Mouse (Mus musculus) forebrain, embryonic 11.5 days (tissue): ENCODE results near the gene Cdkn1a. TPM values are rescaled to one million over a fixed set of nuclear protein-coding genes. Genes with fewer than 3 reads are reported as not detected.

Experiments used
- ATAC-seq: fragments of 200-750 bp; cut with Nextera tagmentation; replicated peaks from 2 replicates; pipeline ENCODE4 v1.8.0; 2017; ENCODE audit warnings: moderate TSS enrichment; ENCODE audit not compliant: low FRiP score
- DNase-seq: peaks from one replicate; pipeline ENCODE4 v3.0.0-alpha.2; 2017; ENCODE audit warnings: low spot score
- H3K27ac ChIP-seq: fragments of 300-500 bp; sonication (generic); 2 replicates; pipeline ENCODE4 v1.5.1; 2014; ENCODE audit warnings: low read depth, low read length
- H3K27me3 ChIP-seq: fragments of 300-500 bp; sonication (generic); 2 replicates; pipeline ENCODE4 v1.6.1; 2014; ENCODE audit warnings: mild to moderate bottlenecking, low read length, mixed read lengths; ENCODE audit not compliant: control insufficient read depth, insufficient read depth
- H3K36me3 ChIP-seq: fragments of 300-500 bp; sonication (generic); 2 replicates; pipeline ENCODE4 v1.6.1; 2014; ENCODE audit warnings: mild to moderate bottlenecking, low read length, moderate library complexity, mixed read lengths; ENCODE audit not compliant: control insufficient read depth, insufficient read depth
- H3K4me1 ChIP-seq: fragments of 300-500 bp; sonication (generic); replicated peaks from 2 replicates; pipeline ENCODE4 v1.6.1; 2014; ENCODE audit warnings: low read length, mixed read lengths; ENCODE audit not compliant: control insufficient read depth, insufficient read depth
- H3K4me2 ChIP-seq: fragments of 300-500 bp; sonication (generic); 2 replicates; pipeline ENCODE4 v1.6.1; 2014; ENCODE audit warnings: low read depth, mild to moderate bottlenecking, low read length, moderate library complexity, mixed read lengths; ENCODE audit not compliant: severe bottlenecking
- H3K4me3 ChIP-seq: fragments of 300-500 bp; sonication (generic); 2 replicates; pipeline ENCODE4 v1.5.1; 2014; ENCODE audit warnings: low read depth, low read length
- H3K9ac ChIP-seq: fragments of 300-500 bp; sonication (generic); 2 replicates; pipeline ENCODE4 v1.6.1; 2014; ENCODE audit warnings: low read length
- H3K9me3 ChIP-seq: fragments of 300-500 bp; sonication (generic); 2 replicates; pipeline ENCODE4 v1.6.1; 2016; ENCODE audit warnings: low read length, mixed read lengths; ENCODE audit not compliant: control insufficient read depth
- WGBS: fragments of 180-500 bp; shearing (Covaris S2); extraction: QIAGEN DNeasy Blood & Tissue Kit; methylation state at CpG from one replicate; pipeline ENCODE4 v1.1.7; 2014; 5-methylcytosine and 5-hydroxymethylcytosine counted together
- polyA plus RNA-seq: library from polyadenylated mRNA; unstranded; fragments of >200 nt; fragmentation: Nextera tagmentation; extraction: Ambion mirVana; gene quantifications from 2 replicates; pipeline ENCODE4 v1.2.1, GENCODE M21; 2014

The Cdkn1a gene
- polyA plus RNA-seq, 1 experiment from 2014 or later, result 27.3 TPM

DNA sequence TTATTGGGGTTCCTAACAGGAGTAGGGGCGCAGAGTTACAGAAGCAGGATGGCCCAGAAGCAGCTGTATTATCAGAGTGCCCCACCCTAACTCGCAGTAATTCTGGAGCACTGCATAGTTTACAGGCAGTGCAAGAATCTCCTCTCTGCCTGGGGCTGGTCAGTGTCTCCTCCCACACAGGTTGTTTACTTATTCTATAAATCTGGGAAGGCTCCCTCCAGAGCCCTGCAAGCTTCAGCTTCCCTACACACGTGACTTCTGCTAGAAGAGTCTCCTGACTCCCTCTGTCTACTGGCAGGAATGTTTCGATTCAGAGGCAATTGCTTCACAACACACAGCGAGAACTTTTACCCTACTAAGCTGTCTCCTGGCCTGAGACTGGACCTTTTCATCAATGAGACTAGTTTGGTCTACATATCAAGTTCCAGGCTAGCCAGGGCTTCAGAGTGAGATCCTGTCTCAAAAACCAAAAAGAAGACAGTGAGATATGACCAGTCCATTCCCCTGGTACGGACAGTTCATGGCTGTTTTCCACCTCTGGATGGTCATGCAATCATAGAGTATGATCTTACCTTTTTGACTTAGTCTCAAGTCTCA, 32.9 kb downstream of the Cdkn1a start:
- Histone ChIP-seq H3K9ac (no peak overlapping the region), H3K9me3 (no peaks in the 10 kb centered on the region), H3K36me3 (no peaks in the 10 kb centered on the region), H3K4me1 (no peaks in the 10 kb centered on the region), H3K4me2 (no peak overlapping the region), H3K27me3 (no peaks in the 10 kb centered on the region), H3K27ac (no peak overlapping the region), H3K4me3 (no peak overlapping the region)
- ATAC-seq (no peak), DNase-seq (no peak)
- 82% methylated on average over 6 of the region's 6 CpGs for WGBS

DNA sequence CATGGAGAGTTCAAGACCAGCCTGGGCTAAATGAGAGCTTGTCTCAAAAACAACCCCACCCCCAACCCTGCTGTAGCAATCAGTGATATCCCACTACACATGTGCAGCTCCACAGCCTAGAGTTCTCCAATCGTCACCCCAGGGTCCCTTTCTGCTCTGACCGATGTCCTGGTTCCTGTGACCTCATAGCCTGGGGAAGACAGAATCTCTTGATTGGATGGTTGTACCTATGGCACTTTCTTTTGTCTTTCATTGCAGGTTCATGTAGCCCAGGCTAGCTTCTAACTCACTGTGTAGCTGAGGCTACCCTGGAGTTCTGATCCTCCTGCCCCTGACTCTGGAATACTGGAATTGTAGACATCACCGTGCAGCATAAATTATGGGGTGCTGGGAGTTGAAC, 35.8 kb downstream of the Cdkn1a start:
- Histone ChIP-seq H3K27ac (no peak overlapping the region), H3K4me3 (no peak overlapping the region), H3K36me3 (no peaks in the 10 kb centered on the region), H3K9me3 (no peaks in the 10 kb centered on the region), H3K4me1 (no peaks in the 10 kb centered on the region), H3K4me2 (no peak overlapping the region), H3K27me3 (no peaks in the 10 kb centered on the region), H3K9ac (no peak overlapping the region)
- WGBS, result 84% methylated on average over 3 of the region's 3 CpGs
- no peak for DNase-seq
- no peak for ATAC-seq

DNA sequence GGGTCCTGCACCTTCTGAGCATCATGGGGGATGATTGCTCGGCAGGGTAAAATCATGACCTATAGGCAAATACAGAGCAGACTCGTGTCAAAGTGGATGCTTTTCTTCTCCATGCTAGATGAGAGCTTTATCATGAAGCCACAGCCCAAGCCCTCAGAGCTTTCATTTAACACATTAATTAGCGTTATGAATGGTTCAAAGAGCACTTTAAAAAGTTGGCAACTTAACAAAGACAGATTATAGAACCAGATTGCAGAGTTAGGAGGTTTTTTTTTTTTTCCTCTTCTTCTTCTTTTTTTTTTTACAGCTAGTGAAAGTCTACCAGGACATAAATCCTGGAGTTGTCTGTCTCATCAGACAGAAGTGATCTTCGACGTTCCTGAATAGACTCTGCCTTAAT, 38.6 kb downstream of the Cdkn1a start:
- Histone ChIP-seq H3K9me3 (no peaks in the 10 kb centered on the region), H3K27ac (no peak overlapping the region), H3K4me2 (no peak overlapping the region), H3K4me3 (no peak overlapping the region), H3K9ac (no peak overlapping the region), H3K4me1 (no peaks in the 10 kb centered on the region), H3K27me3 (no peaks in the 10 kb centered on the region), H3K36me3 (no peaks in the 10 kb centered on the region)
- ATAC-seq, result no peak
- no peak for DNase-seq
- 41% methylated on average over 5 of the region's 5 CpGs for WGBS

DNA sequence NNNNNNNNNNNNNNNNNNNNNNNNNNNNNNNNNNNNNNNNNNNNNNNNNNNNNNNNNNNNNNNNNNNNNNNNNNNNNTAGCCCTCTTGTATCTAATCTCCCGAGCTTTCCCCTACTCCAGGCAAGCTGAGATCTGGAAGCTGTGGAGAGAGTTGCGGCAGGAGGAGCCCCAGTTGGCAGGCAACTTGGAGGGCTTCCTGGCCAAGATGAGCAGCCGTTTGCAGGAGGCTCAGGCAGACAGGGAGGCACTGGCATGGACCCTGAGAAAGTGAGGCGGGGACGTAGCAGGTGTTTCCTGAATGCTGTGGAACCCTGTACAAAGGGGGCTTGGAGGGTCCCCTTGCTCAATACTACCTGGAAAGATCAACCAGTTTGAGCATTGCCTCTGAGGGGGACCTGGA, 44.3 kb downstream of the Cdkn1a start:
- Histone ChIP-seq H3K27ac (no peak overlapping the region), H3K4me2 (no peak overlapping the region), H3K9me3 (no peaks in the 10 kb centered on the region), H3K4me1 (no peaks in the 10 kb centered on the region), H3K4me3 (no peak overlapping the region), H3K27me3 (no peaks in the 10 kb centered on the region), H3K36me3 (no peaks in the 10 kb centered on the region), H3K9ac (no peak overlapping the region)
- ATAC-seq (no peak), DNase-seq (no peak)
- WGBS, result 79% methylated on average over 5 of the region's 5 CpGs

DNA sequence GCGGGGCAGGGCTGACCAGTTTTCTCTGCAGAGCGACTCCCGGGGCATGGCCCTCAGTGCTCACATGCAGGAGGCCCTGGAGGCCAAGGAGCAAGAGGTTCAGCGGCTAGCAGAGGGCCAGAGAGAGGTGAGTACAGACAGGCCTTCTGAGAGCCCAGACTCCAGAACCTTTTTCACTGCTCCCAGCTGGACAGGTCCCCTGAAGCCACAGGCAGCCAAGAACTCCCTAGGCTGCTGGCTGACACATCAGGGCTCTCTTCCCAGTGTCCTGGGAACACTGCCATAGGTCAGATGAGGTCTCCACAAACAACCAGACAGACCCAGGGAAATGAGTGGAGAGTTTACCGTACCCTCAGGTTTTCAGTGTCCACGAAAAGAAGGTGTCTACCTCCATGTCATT, 45.5 kb downstream of the Cdkn1a start:
- Histone ChIP-seq H3K27ac (no peak overlapping the region), H3K9ac (no peak overlapping the region), H3K36me3 (no peaks in the 10 kb centered on the region), H3K4me1 (no peaks in the 10 kb centered on the region), H3K27me3 (no peaks in the 10 kb centered on the region), H3K4me3 (no peak overlapping the region), H3K4me2 (no peak overlapping the region), H3K9me3 (no peaks in the 10 kb centered on the region)
- 60% methylated on average over 6 of the region's 6 CpGs for WGBS
- DNase-seq (no peak), ATAC-seq (no peak)

DNA sequence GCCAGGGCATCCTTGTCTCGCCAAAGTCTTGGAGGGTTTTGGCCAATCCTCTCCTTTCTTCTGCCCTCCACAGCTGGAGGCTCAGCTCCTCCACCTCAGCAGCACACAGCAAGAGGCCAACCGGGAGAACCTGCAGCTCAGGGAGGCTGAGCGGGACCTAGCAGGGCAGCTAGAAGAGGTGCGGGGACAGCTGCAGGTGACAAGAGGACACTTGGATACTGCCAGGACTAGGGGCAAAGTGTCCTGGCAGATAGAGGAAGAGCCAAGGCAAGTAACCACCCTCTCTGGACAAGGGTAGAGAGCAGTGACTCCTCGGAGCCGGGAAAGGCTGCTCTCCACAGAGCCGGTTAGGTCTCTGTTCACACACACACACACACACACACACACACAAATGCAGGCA, 47.1 kb downstream of the Cdkn1a start:
- H3K9me3 ChIP-seq, result no peaks in the 10 kb centered on the region
- H3K36me3 ChIP-seq, result no peaks in the 10 kb centered on the region
- H3K4me2 ChIP-seq, result no peak overlapping the region
- WGBS, result 74% methylated on average over 7 of the region's 7 CpGs
- DNase-seq, result no peak
- no peak overlapping the region for H3K27ac ChIP-seq
- no peak for ATAC-seq
- no peaks in the 10 kb centered on the region for H3K27me3 ChIP-seq
- no peak overlapping the region for H3K4me3 ChIP-seq
- H3K9ac ChIP-seq, result no peak overlapping the region
- no peaks in the 10 kb centered on the region for H3K4me1 ChIP-seq

DNA sequence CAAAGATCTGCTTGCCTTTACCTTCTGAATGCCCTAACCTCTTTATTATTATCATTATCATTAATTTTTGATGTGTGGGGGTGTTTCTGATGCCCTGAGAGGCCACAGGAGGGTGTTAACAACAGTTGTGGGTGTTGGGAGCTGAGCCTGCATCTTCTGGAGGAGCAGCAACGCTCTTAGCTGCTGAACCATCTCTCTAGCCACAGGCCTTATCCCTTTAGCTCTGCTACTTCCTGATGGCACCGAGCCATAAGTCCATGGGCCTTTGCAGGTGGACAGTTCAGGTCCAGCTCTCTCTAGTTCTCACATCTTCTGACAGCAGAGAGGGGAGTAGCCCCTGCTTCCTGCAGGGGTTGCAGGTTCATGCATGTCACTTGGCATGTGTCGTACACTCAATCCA, 50.8 kb downstream of the Cdkn1a start:
- Histone ChIP-seq H3K4me3 (no peak overlapping the region), H3K9me3 (no peaks in the 10 kb centered on the region), H3K9ac (no peak overlapping the region), H3K27me3 (no peaks in the 10 kb centered on the region), H3K4me1 (no peaks in the 10 kb centered on the region), H3K36me3 (no peaks in the 10 kb centered on the region), H3K4me2 (no peak overlapping the region), H3K27ac (no peak overlapping the region)
- ATAC-seq (no peak), DNase-seq (no peak)
- WGBS, result 92% methylated on average over 3 of the region's 3 CpGs

DNA sequence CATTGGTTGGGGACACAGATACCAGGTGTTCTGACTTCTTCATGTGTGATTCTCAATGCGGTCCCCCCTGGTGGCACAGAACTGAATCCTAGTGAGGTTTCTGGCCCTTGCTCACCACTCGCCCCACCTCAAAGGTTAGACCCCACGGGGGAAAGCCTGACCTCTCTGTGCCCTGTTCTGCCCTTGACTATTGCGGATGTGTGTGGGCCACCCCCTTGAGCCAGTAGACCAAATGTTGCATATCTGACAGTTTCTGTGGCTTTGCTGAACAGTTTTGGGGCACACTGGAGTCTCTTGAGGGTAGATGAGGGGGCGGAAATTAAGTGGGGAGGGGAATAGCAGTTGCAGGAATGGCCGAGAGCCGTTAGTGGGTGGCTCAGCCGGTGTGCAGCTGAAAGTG, 52.5 kb downstream of the Cdkn1a start:
- H3K27ac ChIP-seq, result no peak overlapping the region
- no peak for DNase-seq
- H3K4me2 ChIP-seq, result no peak overlapping the region
- no peaks in the 10 kb centered on the region for H3K27me3 ChIP-seq
- no peaks in the 10 kb centered on the region for H3K36me3 ChIP-seq
- 86% methylated on average over 8 of the region's 8 CpGs for WGBS
- no peak overlapping the region for H3K4me3 ChIP-seq
- H3K9ac ChIP-seq, result no peak overlapping the region
- H3K9me3 ChIP-seq, result no peaks in the 10 kb centered on the region
- ATAC-seq, result no peak
- no peaks in the 10 kb centered on the region; the same call in 1 of the 2 replicates for H3K4me1 ChIP-seq

DNA sequence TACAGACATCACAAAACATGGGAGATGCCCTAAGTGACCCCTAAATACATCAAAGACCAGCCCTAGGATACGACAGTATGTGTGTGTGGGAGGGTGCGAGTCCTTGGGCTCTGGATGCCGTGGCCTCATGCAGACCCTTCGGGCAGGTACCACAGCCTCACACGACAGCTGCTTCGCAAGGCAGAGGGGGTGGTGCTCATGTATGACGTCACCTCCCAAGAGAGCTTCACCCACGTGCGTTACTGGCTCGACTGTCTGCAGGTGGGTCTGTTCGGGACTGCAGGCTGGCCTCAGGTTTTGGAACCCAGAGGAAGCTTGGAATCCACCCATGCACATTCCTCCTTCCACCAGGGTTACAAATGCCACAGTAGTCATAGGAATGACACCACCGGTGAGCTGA, 54.3 kb downstream of the Cdkn1a start:
- ATAC-seq (no peak), DNase-seq (no peak)
- Histone ChIP-seq H3K4me2 (no peak overlapping the region), H3K4me3 (no peak overlapping the region), H3K27ac (no peak overlapping the region), H3K27me3 (no peaks in the 10 kb centered on the region), H3K36me3 (no peaks in the 10 kb centered on the region), H3K4me1 (no peaks in the 10 kb centered on the region; the same call in 1 of the 2 replicates), H3K9ac (no peak overlapping the region), H3K9me3 (no peaks in the 10 kb centered on the region)
- WGBS, result 92% methylated on average over 12 of the region's 12 CpGs
